Mouse (Mus musculus): ENCODE results near the gene Gm45623.

Gm45623 gene

GRCm38 (mm10) chr13:56753192-56753951, at the start of gene Gm45623:
Gene Gm45623, minus strand, starts transcription at chr13:56753827.
- no peak for DNase-seq

DNA sequence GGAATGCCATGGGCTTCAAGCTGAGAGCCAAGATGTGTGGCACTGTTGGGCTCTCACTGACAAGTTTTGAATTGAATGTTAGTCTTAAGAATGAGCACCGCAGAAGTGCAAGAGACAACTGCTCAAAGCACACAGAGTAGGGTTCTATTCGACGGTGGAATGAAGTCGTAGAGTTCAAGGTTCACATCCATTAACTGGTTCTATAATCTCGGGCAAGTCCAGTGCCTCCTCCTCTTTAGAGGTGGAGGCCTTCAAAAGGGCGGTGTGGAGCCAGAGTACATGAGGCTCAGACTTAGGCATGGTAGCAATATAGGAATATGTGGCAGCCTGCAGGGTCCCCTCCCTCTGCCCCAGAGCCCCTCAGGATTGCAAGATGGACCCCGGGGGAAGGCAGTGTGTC, 43.8 kb upstream of the Gm45623 start:
- no peak for DNase-seq

DNA sequence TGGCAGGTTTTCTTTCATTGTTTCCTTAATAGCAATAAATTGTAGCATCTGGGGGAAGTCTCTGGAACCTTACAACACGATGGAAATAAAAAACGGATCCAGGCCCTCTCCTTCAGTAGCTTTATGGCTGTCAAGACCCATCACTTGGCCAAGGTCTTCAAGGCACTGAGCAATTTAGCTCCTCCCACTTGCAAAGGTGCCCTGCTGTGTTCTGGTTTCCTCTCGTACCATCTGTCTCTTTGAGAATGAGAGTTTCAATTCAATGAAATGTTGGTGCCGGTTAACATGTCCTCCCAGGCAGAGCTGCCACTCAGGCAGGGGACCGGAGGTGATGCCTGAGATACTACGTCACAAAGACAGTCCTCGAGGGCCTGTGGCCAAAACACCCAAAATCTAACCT, 41.9 kb upstream of the Gm45623 start:
- no peak for DNase-seq

- DNase-seq, result no peak
Observed at GRCm38 (mm10) chr13:56794441-56794840, 40.8 kb upstream of the Gm45623 start.

GRCm38 (mm10) chr13:56792844-56793243, 39.2 kb upstream of the Gm45623 start:
- no peak for DNase-seq

GRCm38 (mm10) chr13:56790683-56791082, 37.1 kb upstream of the Gm45623 start:
- no peak for DNase-seq

DNA sequence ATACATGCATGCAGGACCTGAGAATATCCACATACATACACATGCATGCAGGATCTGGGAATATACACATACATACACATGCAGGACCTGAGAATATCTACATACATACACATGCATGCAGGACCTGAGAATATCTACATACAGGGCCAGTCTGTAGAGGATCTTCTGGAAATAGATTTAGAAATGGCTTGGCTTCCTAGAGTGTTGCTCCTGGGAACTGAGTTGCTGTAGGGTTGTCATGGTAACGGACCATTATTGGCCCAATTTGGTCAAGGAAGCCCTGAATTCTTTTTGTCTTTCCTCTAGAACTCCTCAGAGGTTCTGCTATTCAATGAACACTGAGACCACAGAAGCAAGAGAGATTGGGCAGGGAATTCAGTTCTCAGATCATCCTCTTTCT, 29.0 kb upstream of the Gm45623 start:
- DNase-seq, result no peak

- no peak for DNase-seq
Observed at GRCm38 (mm10) chr13:56781697-56782096, 28.1 kb upstream of the Gm45623 start.

GRCm38 (mm10) chr13:56780746-56781469, 27.3 kb upstream of the Gm45623 start:
- DNase-seq, result no peak

DNA sequence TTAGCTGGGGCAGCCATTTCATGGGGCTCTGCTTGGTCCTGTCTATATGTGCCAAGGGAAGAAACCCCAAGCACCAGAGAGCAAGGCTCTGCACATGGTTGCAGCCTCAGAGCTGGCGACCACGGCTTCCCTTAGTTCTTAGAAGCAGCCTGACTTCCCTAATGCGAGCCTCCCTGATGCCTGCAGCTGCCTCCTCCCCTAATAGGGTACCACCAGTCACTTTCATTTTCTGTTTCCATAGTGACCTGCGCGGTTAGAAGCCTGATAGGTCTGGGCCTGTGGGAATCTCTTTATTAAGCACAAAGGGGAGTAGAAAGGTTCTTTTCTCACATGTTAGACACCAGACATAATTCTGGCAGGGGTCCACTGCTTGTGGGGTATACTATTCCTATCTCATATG, 20.7 kb upstream of the Gm45623 start:
- DNase-seq, result no peak

GRCm38 (mm10) chr13:56773262-56773870, 19.7 kb upstream of the Gm45623 start:
- DNase-seq, result no peak

- no peak for DNase-seq
Observed at GRCm38 (mm10) chr13:56772592-56772991, 19.0 kb upstream of the Gm45623 start.

- DNase-seq, result no peak
Observed at GRCm38 (mm10) chr13:56770786-56771185, 17.2 kb upstream of the Gm45623 start.

DNA sequence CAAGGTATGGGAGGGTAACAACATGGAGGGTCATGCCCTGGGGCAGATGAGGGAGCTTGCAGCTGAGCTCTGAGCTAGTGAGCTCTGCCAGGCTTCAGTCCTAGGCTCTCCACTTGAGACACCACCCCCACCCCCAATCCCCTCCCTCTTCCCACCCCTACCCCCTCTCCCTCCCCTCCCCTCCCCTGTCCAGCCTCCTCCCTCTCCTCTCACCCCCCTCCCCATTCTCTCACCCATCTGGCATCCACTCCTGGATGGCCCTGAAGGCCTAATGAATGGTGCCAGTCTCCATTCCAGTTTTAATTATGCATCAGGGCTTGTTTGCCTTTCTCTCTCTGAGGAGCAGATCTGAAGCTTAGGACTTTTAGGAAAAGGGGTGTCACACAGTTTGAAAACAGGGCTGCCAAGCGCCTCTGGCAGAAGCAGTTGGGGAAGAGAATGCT, 16.5 kb upstream of the Gm45623 start:
- DNase-seq, result no peak

- no peak for DNase-seq
Observed at GRCm38 (mm10) chr13:56769431-56769830, 15.8 kb upstream of the Gm45623 start.

DNA sequence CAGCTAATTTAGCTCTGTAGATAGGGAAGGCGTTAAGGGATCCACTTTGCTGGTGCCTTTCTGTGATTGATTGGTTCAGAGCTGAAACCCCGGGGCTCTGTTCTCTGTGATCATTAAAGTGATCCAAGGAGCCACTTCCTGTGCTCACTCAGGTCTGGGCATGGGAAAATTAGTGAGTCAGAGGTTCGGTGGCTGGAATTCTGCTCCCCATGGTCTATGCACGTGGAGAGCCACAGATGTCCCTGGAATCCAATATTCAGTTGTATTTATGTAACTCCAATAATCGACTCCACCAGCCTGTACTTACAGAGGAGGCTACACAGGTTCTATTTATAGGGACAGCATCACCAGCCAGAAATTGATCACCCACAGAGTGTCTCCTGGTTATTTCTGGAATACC, 12.6 kb upstream of the Gm45623 start:
- DNase-seq, result no peak

DNA sequence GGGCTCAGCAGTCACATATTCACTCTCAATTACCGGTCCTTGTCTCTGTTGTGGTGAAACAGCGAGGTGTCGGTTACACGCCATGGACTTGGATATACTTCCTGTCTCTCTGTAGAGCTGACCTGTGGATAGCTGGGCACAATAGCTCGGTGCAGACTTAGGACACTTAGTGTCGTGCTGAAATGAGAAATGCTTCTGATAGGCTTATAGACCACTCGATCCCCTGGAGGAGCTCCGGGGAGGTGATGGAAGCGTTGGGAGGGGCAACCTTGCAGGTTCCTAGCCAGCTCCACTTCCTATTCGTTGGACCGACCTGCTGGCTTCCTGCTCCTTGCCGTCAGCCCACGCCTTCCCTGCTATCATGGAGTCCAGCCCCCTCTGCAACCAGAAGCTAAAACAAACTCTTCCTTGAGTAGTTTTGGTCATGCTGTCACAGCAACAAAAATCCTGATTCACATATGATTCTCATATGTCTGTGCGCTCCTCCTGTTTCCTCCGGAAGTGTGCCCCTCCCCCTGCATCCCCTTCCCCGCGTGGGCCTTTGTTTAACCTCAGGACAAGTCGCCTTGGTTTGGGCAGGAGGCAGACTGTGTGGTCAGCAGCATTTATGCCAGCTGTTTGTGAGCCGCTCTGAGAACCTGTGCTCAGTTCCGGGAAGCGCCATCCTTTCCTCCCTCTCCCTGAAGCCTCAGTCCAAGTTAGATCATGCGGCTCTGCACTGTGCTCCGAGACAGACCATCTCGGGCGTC, 11.8 kb upstream of the Gm45623 start:
- no peak for DNase-seq

DNA sequence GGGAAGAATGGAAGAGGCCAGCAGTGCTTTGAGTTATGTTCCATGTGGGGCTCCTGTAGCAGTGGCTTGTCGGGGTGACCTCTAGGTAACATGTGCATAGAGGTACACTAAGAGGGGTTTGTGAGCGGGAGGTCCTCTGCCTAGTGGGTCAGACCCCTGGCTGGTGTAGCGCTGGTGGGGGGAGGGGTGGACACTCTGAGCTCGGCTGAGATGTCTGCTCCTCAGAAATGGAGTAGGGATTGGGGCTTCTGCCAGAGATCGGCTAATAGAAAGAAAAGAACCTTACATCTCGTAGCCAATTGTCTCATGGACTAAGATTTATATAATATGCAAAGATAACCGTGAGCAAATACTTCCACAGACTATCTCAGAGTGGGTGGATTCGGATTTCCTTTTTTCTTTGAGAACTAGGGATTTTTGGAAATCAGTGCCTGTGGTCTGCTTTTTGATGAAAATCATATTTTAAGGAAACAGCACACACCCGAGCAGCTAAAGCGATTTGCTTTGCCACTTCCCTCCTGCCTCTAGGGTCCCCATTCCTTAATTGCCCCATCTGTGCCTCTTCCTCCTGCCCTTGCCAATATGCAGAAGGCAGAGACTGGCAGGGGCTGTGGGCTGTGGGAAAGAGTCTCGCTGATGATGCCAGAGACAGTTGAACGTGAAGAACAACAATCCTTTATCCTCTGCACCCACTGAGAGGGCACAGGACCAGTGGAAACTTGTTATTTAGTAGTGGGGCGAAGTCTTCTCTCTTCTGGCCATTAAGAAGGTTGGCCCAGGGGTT, 9.0 kb upstream of the Gm45623 start:
- no peak for DNase-seq

DNA sequence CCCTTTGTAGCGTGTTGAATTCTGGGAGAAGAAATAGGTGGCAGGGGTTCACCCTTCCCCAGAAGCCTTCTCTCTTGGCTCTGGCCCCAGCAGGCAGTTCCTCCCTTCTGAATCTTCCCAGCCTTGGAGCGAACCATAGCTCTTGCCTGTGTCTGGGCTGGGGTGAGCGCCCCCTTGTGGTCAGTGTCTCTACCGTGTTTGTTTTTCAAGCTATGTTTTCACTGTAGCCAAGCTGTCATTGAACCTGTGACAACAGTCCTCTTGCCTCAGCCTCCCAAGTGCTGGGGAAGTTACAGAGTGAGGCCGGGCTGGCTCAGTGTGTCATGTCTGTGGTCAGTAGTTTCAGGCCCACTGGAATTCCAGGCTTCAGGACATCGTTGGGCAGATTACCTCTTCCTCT, 4.9 kb upstream of the Gm45623 start:
- peak; percentile 54 to 82 for DNase-seq

- no peak for DNase-seq
Observed at GRCm38 (mm10) chr13:56757201-56757600, 3.6 kb upstream of the Gm45623 start.

DNA sequence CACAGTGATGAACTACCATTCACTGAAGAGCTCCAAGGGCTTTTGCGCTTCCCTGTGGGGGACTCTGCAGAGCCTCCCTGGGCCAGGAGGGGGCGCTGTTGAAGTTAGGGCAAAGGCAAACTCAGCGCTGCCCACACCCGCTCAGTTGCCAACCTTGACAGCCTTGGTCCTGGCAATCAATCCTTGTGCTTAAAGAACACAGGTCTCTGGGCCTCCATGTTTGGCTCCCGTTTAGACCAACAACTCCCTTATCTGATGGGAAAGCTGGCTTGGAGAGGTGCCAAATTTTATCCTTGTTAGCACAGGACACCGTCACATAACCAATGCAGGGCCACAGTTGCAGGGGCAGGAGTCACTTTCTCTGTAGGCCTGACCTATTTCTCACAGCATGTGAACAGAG, 2.2 kb upstream of the Gm45623 start:
- DNase-seq, result peak; percentile 28 to 56

- no peak for DNase-seq
Observed at GRCm38 (mm10) chr13:56752474-56753191, 994 bp downstream of the Gm45623 start.
